Mouse (Mus musculus) midbrain, postnatal 0 days (tissue): ENCODE measurements around the gene Tsn. TPM values are rescaled to one million over a fixed set of nuclear protein-coding genes. Genes with fewer than 3 reads are reported as not detected.

Source experiments
- ATAC-seq: fragments of 200-750 bp; cut with Nextera tagmentation; 2 replicates; pipeline ENCODE4 v1.8.0; 2017; ENCODE audit warnings: moderate number of reproducible peaks, mild to moderate bottlenecking, moderate TSS enrichment, moderate library complexity; ENCODE audit not compliant: low FRiP score
- DNase-seq: peaks from one replicate; pipeline ENCODE4 v3.0.0-alpha.2; 2015; ENCODE audit warnings: low spot score
- H3K27ac ChIP-seq: fragments of 300-500 bp; sonication (generic); 2 replicates; pipeline ENCODE4 v1.5.1; 2014; ENCODE audit warnings: low read depth, mild to moderate bottlenecking, low read length, mixed read lengths
- H3K27me3 ChIP-seq: fragments of 300-500 bp; sonication (generic); 2 replicates; pipeline ENCODE4 v1.6.1; 2014; ENCODE audit warnings: low read length, control low read depth, mixed read lengths; ENCODE audit not compliant: insufficient read depth
- H3K36me3 ChIP-seq: fragments of 300-500 bp; sonication (generic); 2 replicates; pipeline ENCODE4 v1.6.1; 2014; ENCODE audit warnings: low read length, control low read depth, mixed read lengths; ENCODE audit not compliant: insufficient read depth
- H3K4me1 ChIP-seq: fragments of 300-500 bp; sonication (generic); 2 replicates; pipeline ENCODE4 v1.6.1; 2014; ENCODE audit warnings: mild to moderate bottlenecking, control low read depth, antibody characterized with exemption, low read length, mixed read lengths; ENCODE audit not compliant: insufficient read depth
- H3K4me2 ChIP-seq: fragments of 300-500 bp; sonication (generic); 2 replicates; pipeline ENCODE4 v1.6.1; 2014; ENCODE audit warnings: low read depth, mild to moderate bottlenecking, low read length, mixed read lengths; ENCODE audit not compliant: poor library complexity, severe bottlenecking
- H3K4me3 ChIP-seq: fragments of 300-500 bp; sonication (generic); 2 replicates; pipeline ENCODE4 v1.5.1; 2014; ENCODE audit warnings: low read depth, mild to moderate bottlenecking, low read length, moderate library complexity
- H3K9ac ChIP-seq: fragments of 300-500 bp; sonication (generic); replicated peaks from 2 replicates; pipeline ENCODE4 v1.6.1; 2014; ENCODE audit warnings: mild to moderate bottlenecking, low read length, moderate library complexity, mixed read lengths; ENCODE audit not compliant: poor library complexity, severe bottlenecking
- H3K9me3 ChIP-seq: fragments of 300-500 bp; sonication (generic); 2 replicates; pipeline ENCODE4 v1.6.1; 2016; ENCODE audit warnings: low read length, control low read depth
- CTCF ChIP-seq: IDR thresholded peaks from 2 replicates; pipeline ENCODE4 v1.5.1; 2016; ENCODE audit warnings: antibody characterized with exemption, mild to moderate bottlenecking
- WGBS: fragments of 180-500 bp; shearing (Covaris S2); extraction: QIAGEN DNeasy Blood & Tissue Kit; methylation state at CpG from one replicate; pipeline ENCODE4 v1.1.7; 2014; 5-methylcytosine and 5-hydroxymethylcytosine counted together
- polyA plus RNA-seq: library from polyadenylated mRNA; unstranded; fragments of >200 nt; fragmentation: Nextera tagmentation; extraction: Ambion mirVana; gene quantifications from 2 replicates; pipeline ENCODE4 v1.2.1, GENCODE M21; 2015
- total RNA-seq: library from RNA; depleted of rRNA; stranded (reverse); fragments of >200 nt; gene quantifications from 2 replicates; pipeline ENCODE4 v1.2.3, GENCODE M21; 2014; rRNA removed

Gene Tsn
- total RNA-seq (210 and 227 TPM in 2 replicates), polyA plus RNA-seq (628 and 681 TPM in 2 replicates)

DNA sequence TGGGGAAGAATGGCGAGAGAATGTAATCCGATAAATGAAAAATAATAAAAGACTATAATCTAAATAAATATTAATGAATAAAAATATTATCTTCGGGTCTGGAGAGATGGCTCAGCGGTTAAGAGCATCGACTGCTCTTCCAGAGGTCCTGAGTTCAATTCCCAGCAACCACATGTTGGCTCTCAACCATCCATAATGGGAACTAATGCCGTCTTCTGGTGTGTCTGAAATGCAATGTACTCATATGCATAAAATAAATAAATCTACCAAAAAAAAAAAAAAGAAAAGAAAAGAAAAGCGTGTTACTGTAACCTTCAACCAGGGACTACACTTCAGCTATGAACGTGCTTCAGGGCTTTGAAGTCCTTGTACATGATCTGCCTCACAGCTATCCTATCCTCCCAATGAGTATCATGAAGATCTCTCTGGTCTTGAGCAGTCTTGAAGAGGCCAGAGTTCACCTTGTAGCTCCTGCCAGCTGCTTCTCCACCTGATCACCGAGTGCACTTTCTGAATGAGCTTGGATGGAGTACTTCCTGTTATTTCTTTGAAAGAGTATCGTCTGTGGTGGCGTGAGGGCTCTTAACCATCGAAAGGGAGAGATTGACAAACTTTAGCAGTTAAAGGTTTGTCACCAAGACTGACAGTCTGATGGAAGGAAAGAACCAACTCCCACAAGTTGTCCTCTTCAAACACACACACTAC is at the start of gene Tsn:
Tsn (minus strand) TSS at position 118 of the 705 bp plus-strand sequence.
- TF ChIP-seq CTCF, result no peak

GRCm38 (mm10) chr1:118359071-118359761 is 47.7 kb upstream of the Tsn start:
- Histone ChIP-seq H3K27me3 (no peaks in the 10 kb centered on the region), H3K27ac (no peak overlapping the region), H3K9ac (no peak overlapping the region), H3K4me3 (no peak overlapping the region), H3K4me1 (no peaks in the 10 kb centered on the region), H3K9me3 (no peaks in the 10 kb centered on the region), H3K36me3 (no peaks in the 10 kb centered on the region), H3K4me2 (no peak overlapping the region)
- no peak for ATAC-seq
- 68% methylated on average over 6 of the region's 6 CpGs for WGBS
- no peak for TF ChIP-seq CTCF
- peak; percentile 27 for DNase-seq

More for the DNA sequence above, at the start of gene Tsn:
- H3K27me3 ChIP-seq, result 0 out of 2 replicates have a peak, but pooled peaks cover 4% of the 10 kb centered on the region
- H3K9ac ChIP-seq, result peak within 1 kb of the TSS; percentile 91
- H3K4me3 ChIP-seq, result peak within 1 kb of the TSS; percentile 87
- DNase-seq, result no peak
- WGBS, result 51% methylated on average over 12 of the region's 12 CpGs
- peak; percentile 52; the same call in 1 of the 2 replicates for ATAC-seq
- peak within 1 kb of the TSS; percentile 95 for H3K27ac ChIP-seq
- H3K4me1 ChIP-seq, result no peaks in the 10 kb centered on the region; the same call in 1 of the 2 replicates
- peak within 1 kb of the TSS; percentile 59 for H3K4me2 ChIP-seq
- no peaks in the 10 kb centered on the region for H3K9me3 ChIP-seq
- H3K36me3 ChIP-seq, result peaks cover 4% of the 10 kb centered on the region

DNA sequence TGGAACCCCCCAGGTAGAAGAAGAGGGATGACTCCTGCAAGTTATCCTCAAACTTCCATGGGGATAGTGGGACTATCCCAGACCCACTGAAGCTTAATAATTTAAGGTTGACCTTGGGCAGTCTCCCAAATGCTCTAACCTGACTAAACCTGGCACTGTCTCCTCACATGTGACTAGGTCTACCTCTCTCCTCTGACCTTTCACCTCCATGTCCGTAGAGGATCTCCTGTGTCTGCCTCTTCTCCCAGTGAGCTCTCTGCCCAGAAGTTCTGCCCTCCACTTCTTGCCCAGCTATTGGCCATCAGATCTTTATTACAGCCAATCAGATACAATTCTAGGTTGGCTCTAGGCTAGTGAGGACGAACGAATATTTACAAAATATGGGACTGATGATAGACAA is 38.4 kb upstream of the Tsn start:
- Histone ChIP-seq H3K9me3 (no peaks in the 10 kb centered on the region), H3K4me1 (no peaks in the 10 kb centered on the region), H3K9ac (no peak overlapping the region), H3K27me3 (no peaks in the 10 kb centered on the region), H3K4me2 (no peak overlapping the region), H3K27ac (no peak overlapping the region), H3K4me3 (no peak overlapping the region), H3K36me3 (no peaks in the 10 kb centered on the region)
- DNase-seq, result no peak
- 80% methylated on average over 3 of the region's 3 CpGs for WGBS
- ATAC-seq, result no peak
- TF ChIP-seq CTCF, result no peak

DNA sequence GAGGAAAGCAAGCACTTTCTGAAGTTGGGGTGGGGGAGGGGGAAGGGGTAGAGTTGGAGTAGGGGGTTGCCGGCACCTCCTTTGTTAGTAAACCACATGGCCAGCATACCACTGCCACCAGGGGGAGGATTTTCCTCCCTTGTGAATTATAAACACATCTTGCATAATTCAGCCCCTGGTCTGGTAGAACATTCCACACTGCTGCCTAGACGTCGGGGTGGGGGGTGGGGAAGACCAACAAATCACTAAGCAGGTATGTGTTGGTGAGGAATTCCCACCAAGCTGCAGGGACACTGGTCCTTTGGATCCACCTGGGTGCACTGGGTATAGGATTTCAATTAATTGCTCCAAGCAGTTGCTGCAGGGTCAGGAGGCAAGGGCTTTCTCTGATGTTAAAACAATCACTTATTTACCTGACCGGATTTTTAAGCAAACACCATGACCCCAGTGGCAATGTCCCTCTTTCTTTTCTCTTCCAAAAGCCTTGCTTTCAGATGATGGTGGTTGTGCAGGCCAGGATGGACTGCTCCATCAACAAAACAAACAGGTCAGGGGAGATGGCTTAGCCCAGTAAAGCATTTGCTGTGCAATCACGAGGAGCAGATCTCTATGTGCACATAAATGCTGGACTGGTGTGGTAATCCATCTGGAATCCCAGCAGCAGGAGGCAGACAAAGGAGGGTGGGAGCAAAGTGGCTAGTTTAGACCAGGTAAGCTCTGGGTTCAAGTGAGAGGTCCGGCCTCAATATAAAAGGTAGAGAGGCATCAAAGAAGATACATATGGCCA is 32.3 kb upstream of the Tsn start:
- DNase-seq, result no peak
- H3K27ac ChIP-seq, result no peak overlapping the region
- H3K27me3 ChIP-seq, result no peaks in the 10 kb centered on the region
- H3K9me3 ChIP-seq, result no peaks in the 10 kb centered on the region
- no peak overlapping the region for H3K9ac ChIP-seq
- ATAC-seq, result no peak
- H3K4me2 ChIP-seq, result no peak overlapping the region
- no peak overlapping the region for H3K4me3 ChIP-seq
- H3K36me3 ChIP-seq, result no peaks in the 10 kb centered on the region
- peak; percentile 14; the same call in 1 of the 2 replicates for TF ChIP-seq CTCF
- 43% methylated on average over 6 of the region's 6 CpGs for WGBS
- H3K4me1 ChIP-seq, result no peaks in the 10 kb centered on the region

GRCm38 (mm10) chr1:118337921-118338320 is 26.4 kb upstream of the Tsn start:
- DNase-seq, result no peak
- no peak for TF ChIP-seq CTCF
- Histone ChIP-seq H3K36me3 (peaks cover 8% of the 10 kb centered on the region), H3K27ac (no peak overlapping the region), H3K4me1 (no peaks in the 10 kb centered on the region), H3K4me2 (no peak overlapping the region), H3K9me3 (no peaks in the 10 kb centered on the region), H3K4me3 (no peak overlapping the region), H3K27me3 (no peaks in the 10 kb centered on the region), H3K9ac (no peak overlapping the region)
- 84% methylated on average over 5 of the region's 5 CpGs for WGBS
- no peak for ATAC-seq
